Mouse (Mus musculus) neural tube, embryonic 11.5 days (tissue): ENCODE results near the gene Mgat4c. TPM values are rescaled to one million over a fixed set of nuclear protein-coding genes. Genes with fewer than 3 reads are reported as not detected.
A peak's percentile ranks its signal among the peaks of the same experiment; 100 is the strongest.

Experiments used
- ATAC-seq: fragments of 200-750 bp; cut with Nextera tagmentation; 2 replicates; pipeline ENCODE4 v1.8.0; 2017; ENCODE audit warnings: moderate number of reproducible peaks, mild to moderate bottlenecking, moderate TSS enrichment, moderate library complexity; ENCODE audit not compliant: insufficient read depth, low FRiP score, low TSS enrichment
- DNase-seq: peaks from one replicate; pipeline ENCODE4 v3.0.0-alpha.2; 2015; ENCODE audit warnings: low spot score
- H3K27ac ChIP-seq: fragments of 300-500 bp; sonication (generic); 2 replicates; pipeline ENCODE4 v1.5.1; 2014; ENCODE audit warnings: low read depth, mild to moderate bottlenecking, low read length
- H3K27me3 ChIP-seq: fragments of 300-500 bp; sonication (generic); 2 replicates; pipeline ENCODE4 v1.6.1; 2014; ENCODE audit warnings: mild to moderate bottlenecking, low read length, mixed read lengths; ENCODE audit not compliant: control insufficient read depth, insufficient read depth
- H3K36me3 ChIP-seq: fragments of 300-500 bp; sonication (generic); 2 replicates; pipeline ENCODE4 v1.6.1; 2014; ENCODE audit warnings: mild to moderate bottlenecking, low read length, moderate library complexity, mixed read lengths; ENCODE audit not compliant: control insufficient read depth, insufficient read depth
- H3K4me1 ChIP-seq: fragments of 300-500 bp; sonication (generic); 2 replicates; pipeline ENCODE4 v1.6.1; 2014; ENCODE audit warnings: low read length, mixed read lengths; ENCODE audit not compliant: control insufficient read depth, insufficient read depth
- H3K4me2 ChIP-seq: fragments of 300-500 bp; sonication (generic); 2 replicates; pipeline ENCODE4 v1.6.1; 2014; ENCODE audit warnings: low read depth, mild to moderate bottlenecking, moderate library complexity
- H3K4me3 ChIP-seq: fragments of 300-500 bp; sonication (generic); 2 replicates; pipeline ENCODE4 v1.5.1; 2014; ENCODE audit warnings: low read depth, low read length
- H3K9ac ChIP-seq: fragments of 300-500 bp; sonication (generic); 2 replicates; pipeline ENCODE4 v1.6.1; 2014; ENCODE audit warnings: mild to moderate bottlenecking, low read length
- H3K9me3 ChIP-seq: fragments of 300-500 bp; sonication (generic); 2 replicates; pipeline ENCODE4 v1.6.1; 2016; ENCODE audit warnings: low read length; ENCODE audit not compliant: control insufficient read depth
- WGBS: fragments of 180-500 bp; shearing (Covaris S2); extraction: QIAGEN DNeasy Blood & Tissue Kit; methylation state at CpG from one replicate; pipeline ENCODE4 v1.1.7; 2014; 5-methylcytosine and 5-hydroxymethylcytosine counted together
- polyA plus RNA-seq: library from polyadenylated mRNA; unstranded; fragments of >200 nt; fragmentation: Nextera tagmentation; extraction: Ambion mirVana; gene quantifications from 2 replicates; pipeline ENCODE4 v1.2.1, GENCODE M21; 2014

Gene Mgat4c
- polyA plus RNA-seq, result 2.6 and 2.8 TPM in 2 replicates

- ATAC-seq, result no peak; the same call in 1 of the 2 replicates
- no peak within 1 kb of the TSS for H3K27ac ChIP-seq
Measured at GRCm38 (mm10) chr10:101681437-101681912, at the start of gene Mgat4c. TSS of gene Mgat4c (plus strand) at chr10:101681487.

GRCm38 (mm10) chr10:101635266-101635665 lies 46.0 kb upstream of the Mgat4c start:
- no peak overlapping the region for H3K27ac ChIP-seq
- H3K9ac ChIP-seq, result no peak overlapping the region
- H3K27me3 ChIP-seq, result no peaks in the 10 kb centered on the region
- no peaks in the 10 kb centered on the region for H3K9me3 ChIP-seq
- no peaks in the 10 kb centered on the region for H3K36me3 ChIP-seq
- no peak for DNase-seq
- no peak overlapping the region for H3K4me2 ChIP-seq
- 93% methylated on average over 6 of the region's 6 CpGs for WGBS
- ATAC-seq, result no peak
- no peaks in the 10 kb centered on the region for H3K4me1 ChIP-seq
- H3K4me3 ChIP-seq, result no peak overlapping the region

More at GRCm38 (mm10) chr10:101681437-101681912, at the start of gene Mgat4c:
- no peak within 1 kb of the TSS for H3K4me3 ChIP-seq
- no peaks in the 10 kb centered on the region for H3K4me1 ChIP-seq
- H3K9me3 ChIP-seq, result no peaks in the 10 kb centered on the region
- no peaks in the 10 kb centered on the region for H3K27me3 ChIP-seq
- peak; percentile 25 for DNase-seq
- H3K4me2 ChIP-seq, result no peak within 1 kb of the TSS
- WGBS, result 67% methylated on average over 6 of the region's 6 CpGs
- H3K9ac ChIP-seq, result no peak within 1 kb of the TSS
- no peaks in the 10 kb centered on the region for H3K36me3 ChIP-seq

- no peak overlapping the region for H3K4me2 ChIP-seq
- H3K27me3 ChIP-seq, result no peaks in the 10 kb centered on the region
- WGBS, result 86% methylated on average over 2 of the region's 2 CpGs
Measured at GRCm38 (mm10) chr10:101641048-101641447, 40.2 kb upstream of the Mgat4c start.

GRCm38 (mm10) chr10:101681914-101682313 lies 627 bp downstream of the Mgat4c start:
- Histone ChIP-seq H3K4me1 (no peaks in the 10 kb centered on the region), H3K27me3 (no peaks in the 10 kb centered on the region), H3K9me3 (no peaks in the 10 kb centered on the region), H3K9ac (no peak overlapping the region), H3K36me3 (no peaks in the 10 kb centered on the region), H3K4me2 (no peak overlapping the region), H3K27ac (no peak overlapping the region), H3K4me3 (no peak overlapping the region)
- no peak for DNase-seq
- 80% methylated on average over 5 of the region's 5 CpGs for whole genome bisulfite sequencing
- no peak for ATAC-seq

More at GRCm38 (mm10) chr10:101641048-101641447, 40.2 kb upstream of the Mgat4c start:
- no peaks in the 10 kb centered on the region for H3K4me1 ChIP-seq
- H3K9ac ChIP-seq, result no peak overlapping the region
- ATAC-seq (no peak), DNase-seq (no peak)
- H3K9me3 ChIP-seq, result no peaks in the 10 kb centered on the region
- H3K4me3 ChIP-seq, result no peak overlapping the region
- no peak overlapping the region for H3K27ac ChIP-seq
- H3K36me3 ChIP-seq, result no peaks in the 10 kb centered on the region

- no peak for ATAC-seq
- H3K27ac ChIP-seq, result no peak overlapping the region
Measured at GRCm38 (mm10) chr10:101761828-101762227, 80.5 kb downstream of the Mgat4c start.

GRCm38 (mm10) chr10:101770688-101771087 lies 89.4 kb downstream of the Mgat4c start:
- Histone ChIP-seq H3K27ac (no peak overlapping the region), H3K4me1 (no peaks in the 10 kb centered on the region), H3K27me3 (no peaks in the 10 kb centered on the region), H3K9me3 (no peaks in the 10 kb centered on the region), H3K36me3 (no peaks in the 10 kb centered on the region), H3K4me3 (no peak overlapping the region), H3K9ac (no peak overlapping the region), H3K4me2 (no peak overlapping the region)
- ATAC-seq, result no peak
- DNase-seq, result no peak
- 90% methylated on average over 1 of the region's 1 CpGs for WGBS

More at GRCm38 (mm10) chr10:101761828-101762227, 80.5 kb downstream of the Mgat4c start:
- Histone ChIP-seq H3K9me3 (no peaks in the 10 kb centered on the region), H3K9ac (no peak overlapping the region), H3K36me3 (no peaks in the 10 kb centered on the region), H3K4me2 (no peak overlapping the region), H3K4me1 (no peaks in the 10 kb centered on the region), H3K27me3 (no peaks in the 10 kb centered on the region), H3K4me3 (no peak overlapping the region)
- no peak for DNase-seq
- WGBS, result 73% methylated on average over 3 of the region's 3 CpGs

GRCm38 (mm10) chr10:101771157-101771556 lies 89.9 kb downstream of the Mgat4c start:
- no peak overlapping the region for H3K27ac ChIP-seq
- no peaks in the 10 kb centered on the region for H3K36me3 ChIP-seq
- WGBS, result 82% methylated on average over 4 of the region's 4 CpGs
- no peak overlapping the region for H3K4me2 ChIP-seq
- ATAC-seq, result no peak
- H3K9me3 ChIP-seq, result no peaks in the 10 kb centered on the region
- H3K4me3 ChIP-seq, result no peak overlapping the region
- H3K4me1 ChIP-seq, result no peaks in the 10 kb centered on the region
- DNase-seq, result no peak
- no peaks in the 10 kb centered on the region for H3K27me3 ChIP-seq
- H3K9ac ChIP-seq, result no peak overlapping the region

- ATAC-seq, result no peak
- Histone ChIP-seq H3K9me3 (no peaks in the 10 kb centered on the region), H3K4me3 (no peak overlapping the region), H3K27ac (no peak overlapping the region), H3K36me3 (no peaks in the 10 kb centered on the region), H3K9ac (no peak overlapping the region), H3K27me3 (no peaks in the 10 kb centered on the region), H3K4me2 (no peak overlapping the region), H3K4me1 (no peaks in the 10 kb centered on the region)
- WGBS, result 65% methylated on average over 3 of the region's 3 CpGs
- DNase-seq, result no peak
Measured at GRCm38 (mm10) chr10:101783161-101783744, 102.0 kb downstream of the Mgat4c start.

GRCm38 (mm10) chr10:101795507-101795906 lies 114.2 kb downstream of the Mgat4c start:
- Histone ChIP-seq H3K27me3 (no peaks in the 10 kb centered on the region), H3K27ac (no peak overlapping the region), H3K9ac (no peak overlapping the region), H3K4me1 (no peaks in the 10 kb centered on the region), H3K9me3 (no peaks in the 10 kb centered on the region), H3K36me3 (no peaks in the 10 kb centered on the region), H3K4me2 (no peak overlapping the region), H3K4me3 (no peak overlapping the region)
- ATAC-seq, result no peak
- DNase-seq, result no peak
- 90% methylated on average over 1 of the region's 1 CpGs for WGBS
